Mouse (Mus musculus): Measurements from ENCODE around the gene Nek1. TPM values are rescaled to one million over a fixed set of nuclear protein-coding genes. Genes with fewer than 3 reads are reported as not detected.
"Not testable (repeated sequence)": the region's sequence is repeated elsewhere in the genome, so short reads cannot be mapped to it uniquely, and the experiment has no call there.

Nek1 gene
- polyA plus RNA-seq, 3 experiments from 2014 or later: 5.5 to 7.3 (median 5.7) TPM

GRCm38 (mm10) chr8:60984260-60985010 lies 8.6 kb upstream of the Nek1 start:
- not testable (repeated sequence) for ATAC-seq

DNA sequence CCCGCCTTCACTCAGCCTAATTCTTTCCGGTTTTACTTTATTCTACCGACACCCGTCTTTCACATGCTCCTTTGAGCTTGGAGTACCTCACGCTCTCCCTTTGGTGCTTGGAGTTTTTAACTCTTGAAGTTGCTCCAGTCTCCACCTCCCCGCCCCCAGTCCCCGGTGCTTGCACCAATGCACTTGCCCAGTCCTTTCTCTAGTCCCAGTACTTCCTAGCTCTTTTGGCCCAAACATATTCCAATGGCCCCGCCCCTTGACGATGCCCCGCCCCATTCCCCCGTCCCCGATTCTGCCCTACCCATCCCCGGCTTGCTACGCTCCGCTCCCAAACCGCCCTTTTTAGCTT lies 460 bp upstream of the Nek1 start:
- ATAC-seq: peak; percentile 51

DNA sequence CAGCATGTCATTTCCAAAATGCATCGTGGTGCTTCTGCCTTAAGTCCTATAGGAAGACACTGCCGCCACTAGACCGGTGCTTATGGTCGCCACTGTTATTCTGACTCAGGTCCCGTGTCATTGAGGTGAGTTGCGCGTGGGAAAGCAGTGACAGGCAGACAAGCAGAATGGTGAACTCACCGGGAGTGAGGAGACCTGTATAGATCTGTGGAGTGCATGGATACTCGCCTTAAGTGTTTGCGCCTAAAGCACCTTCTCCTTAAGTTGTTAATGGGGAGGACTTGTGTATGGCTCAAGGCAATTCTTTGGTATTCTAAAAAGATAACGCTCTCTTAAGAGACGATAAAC lies 618 bp downstream of the Nek1 start:
- peak; percentile 32 for ATAC-seq

DNA sequence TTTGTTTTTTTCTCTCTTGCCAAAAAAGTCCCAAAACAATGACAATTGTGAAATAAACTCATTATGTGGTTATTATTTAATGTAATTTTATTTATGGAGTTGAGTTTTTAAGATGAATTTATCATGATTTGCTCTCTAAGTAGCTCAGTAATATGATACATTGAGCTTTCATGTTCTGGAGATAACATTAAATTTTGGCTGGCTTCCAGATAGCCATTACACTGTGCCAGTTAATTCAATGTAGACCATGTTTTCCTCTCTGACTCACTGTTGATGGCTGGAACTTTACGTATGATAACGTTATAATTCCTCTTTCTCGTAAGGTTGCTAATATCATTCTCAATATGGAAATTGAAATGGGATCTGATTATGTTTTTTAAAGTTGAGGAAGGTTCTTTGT lies 3.5 kb downstream of the Nek1 start:
- no peak for ATAC-seq

DNA sequence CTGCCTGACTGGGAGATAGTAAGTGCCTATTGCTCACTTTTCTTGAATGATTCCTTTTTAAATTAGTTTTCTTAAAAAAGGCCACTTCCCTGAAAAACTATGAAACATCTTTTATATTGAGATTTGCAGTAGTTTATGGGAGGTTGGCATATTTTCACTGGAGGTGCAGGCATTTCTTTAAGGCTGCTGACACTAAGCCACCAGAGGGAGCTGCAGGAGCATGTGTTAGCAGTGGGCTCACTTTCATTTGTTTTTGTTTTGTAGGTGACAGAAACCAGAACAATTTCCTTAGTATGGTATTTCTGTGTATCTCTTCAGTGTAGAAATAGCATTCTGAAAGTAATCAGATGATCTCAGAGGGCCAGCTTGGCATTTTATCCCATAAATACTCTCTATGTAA lies 49.0 kb downstream of the Nek1 start:
- peak; percentile 77 for ATAC-seq

- ATAC-seq: no peak
Observed at GRCm38 (mm10) chr8:61043874-61044273, 50.9 kb downstream of the Nek1 start.

DNA sequence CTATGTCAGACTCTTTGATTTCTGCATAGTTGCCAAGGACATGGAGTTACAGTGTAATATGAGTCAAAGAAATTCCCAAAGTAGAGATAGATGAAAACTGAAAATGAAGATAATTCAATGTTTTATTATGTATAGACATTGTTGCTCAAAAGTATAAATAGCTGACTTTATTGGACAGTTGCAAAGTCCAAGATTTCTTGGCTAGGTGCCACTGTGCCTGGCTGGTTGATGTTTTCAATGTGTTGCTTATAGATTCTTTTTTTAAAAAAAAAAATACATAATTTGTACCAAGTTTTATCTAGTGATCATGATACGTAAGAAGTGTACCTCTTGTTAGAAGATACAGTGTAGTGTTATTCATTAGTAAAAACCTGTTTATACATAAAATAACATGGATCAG lies 53.8 kb downstream of the Nek1 start:
- no peak for ATAC-seq

DNA sequence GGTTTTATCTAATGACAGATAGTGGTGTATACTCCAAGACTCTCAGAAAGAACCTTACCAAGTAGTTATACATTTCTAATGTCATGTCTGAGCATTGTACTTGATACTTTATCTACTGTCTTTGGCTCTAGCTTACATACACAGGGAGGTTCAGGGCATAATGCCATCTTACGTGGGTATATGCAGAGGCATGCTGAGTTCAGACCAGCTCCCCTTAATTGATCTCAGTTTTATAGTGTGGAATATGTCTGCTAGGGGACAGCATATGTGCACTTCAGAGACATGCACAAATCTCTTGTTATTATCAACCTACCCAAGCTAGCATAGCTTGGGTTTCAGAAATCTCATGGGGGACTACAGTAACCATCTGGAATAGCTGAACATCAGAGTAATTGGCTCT lies 60.0 kb downstream of the Nek1 start:
- ATAC-seq: no peak

GRCm38 (mm10) chr8:61054313-61054712 lies 61.3 kb downstream of the Nek1 start:
- no peak for ATAC-seq

- ATAC-seq: no peak
Observed at GRCm38 (mm10) chr8:61056997-61057396, 64.0 kb downstream of the Nek1 start.

GRCm38 (mm10) chr8:61059143-61059542 lies 66.1 kb downstream of the Nek1 start:
- ATAC-seq: no peak

- no peak for ATAC-seq
Observed at GRCm38 (mm10) chr8:61060412-61060811, 67.4 kb downstream of the Nek1 start.

DNA sequence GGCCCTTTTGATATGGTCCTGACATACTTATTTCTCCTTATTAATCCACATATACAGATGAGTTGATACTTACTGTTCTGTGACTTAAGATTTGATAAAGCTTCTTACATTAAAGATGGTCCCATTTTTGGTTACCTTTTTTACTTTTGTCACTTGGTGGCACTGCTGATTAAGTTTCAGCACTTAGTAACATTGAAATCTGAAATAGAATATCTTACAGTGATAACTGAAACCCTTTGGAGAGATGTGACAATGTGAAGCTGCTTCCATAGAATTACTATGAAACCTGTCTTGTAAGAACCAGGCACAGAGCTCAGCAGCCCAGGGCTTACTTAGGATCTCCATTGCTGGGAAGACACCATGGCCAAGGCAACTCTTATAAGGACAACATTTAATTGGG lies 82.1 kb downstream of the Nek1 start:
- no peak for ATAC-seq

DNA sequence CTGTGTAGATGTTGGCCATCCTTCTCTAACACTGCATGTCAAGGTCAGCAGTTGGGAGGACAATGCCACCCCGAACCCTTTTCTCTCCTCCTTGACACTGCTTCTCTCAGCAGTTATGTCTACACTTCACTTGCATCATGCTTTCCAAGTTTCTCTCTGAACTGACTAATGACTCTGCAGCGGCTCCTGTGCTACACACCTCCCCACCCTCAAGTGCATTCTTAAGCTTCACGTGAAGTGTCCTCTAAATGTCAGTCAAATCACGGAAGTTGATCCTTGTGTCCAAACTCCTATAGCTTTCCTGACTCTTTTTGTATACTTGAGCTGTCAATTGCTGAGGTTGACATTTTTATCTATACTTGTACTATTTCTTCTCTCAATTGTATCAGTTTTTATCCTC lies 117.5 kb downstream of the Nek1 start:
- ATAC-seq: no peak

DNA sequence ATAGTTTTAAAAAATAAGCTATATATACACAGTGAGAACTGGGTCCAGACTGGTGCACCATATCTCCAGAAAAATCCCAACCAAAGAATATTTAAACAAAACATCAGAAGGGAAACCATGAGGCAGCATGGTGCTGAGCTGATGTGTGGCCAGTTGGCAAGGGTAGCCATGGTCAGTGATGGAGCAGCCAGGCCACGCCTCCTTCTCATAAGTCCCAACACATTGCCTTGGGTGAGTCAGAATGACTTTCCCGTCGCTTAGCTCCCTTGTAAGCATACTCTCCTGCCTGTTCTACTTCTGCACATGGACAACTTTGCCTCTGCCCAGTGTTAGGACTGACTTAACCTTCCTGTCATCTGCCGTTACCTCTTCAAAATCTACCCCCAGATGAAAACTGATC lies 118.9 kb downstream of the Nek1 start:
- no peak for ATAC-seq

DNA sequence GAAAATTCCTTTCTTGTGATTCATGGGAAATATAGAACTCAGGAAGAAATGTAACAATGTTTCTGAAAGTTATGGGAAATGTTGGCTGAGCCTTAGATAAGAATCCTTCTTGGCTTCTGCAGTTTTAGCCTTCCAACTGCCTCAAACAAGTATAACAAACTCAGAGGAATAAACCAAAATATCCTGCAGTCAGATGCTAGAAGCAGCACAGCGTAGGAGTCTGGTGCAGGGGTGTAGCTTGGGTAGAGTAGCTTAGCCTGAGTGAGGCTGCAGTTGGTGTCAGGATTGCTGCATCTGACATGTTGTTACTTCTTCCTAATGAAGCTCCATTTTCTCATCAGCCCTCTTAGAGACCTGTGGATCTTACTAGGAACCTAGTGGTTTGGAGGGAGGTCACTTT lies 128.6 kb downstream of the Nek1 start:
- no peak for ATAC-seq

GRCm38 (mm10) chr8:61127299-61127861 lies 134.4 kb downstream of the Nek1 start:
- ATAC-seq: no peak

DNA sequence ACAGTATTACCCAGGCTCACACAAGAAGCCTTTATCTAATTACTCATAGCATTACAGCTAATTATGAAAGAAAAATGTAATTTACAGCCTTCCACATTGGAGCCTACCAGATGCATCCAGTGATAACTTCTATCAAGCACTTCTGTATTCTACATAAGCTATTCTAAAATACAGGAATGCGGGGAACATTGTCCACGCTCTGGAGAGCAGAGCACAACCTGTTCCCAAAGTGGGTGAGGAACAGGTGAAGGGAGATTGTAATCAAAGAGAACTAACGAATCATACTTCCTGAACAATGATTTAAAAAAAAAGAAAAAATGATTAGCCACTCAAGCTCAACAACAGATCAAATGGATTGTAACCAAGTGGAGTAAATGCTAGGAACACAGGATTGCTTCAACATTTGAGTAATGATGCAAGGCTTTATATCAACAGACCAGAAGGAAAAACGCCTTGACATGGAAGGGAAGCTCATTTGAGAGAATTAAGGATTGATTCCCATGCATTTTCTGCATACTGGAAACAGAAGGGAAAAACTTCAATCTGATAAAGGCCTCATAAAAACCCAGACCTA lies 139.7 kb downstream of the Nek1 start:
- ATAC-seq: no peak

DNA sequence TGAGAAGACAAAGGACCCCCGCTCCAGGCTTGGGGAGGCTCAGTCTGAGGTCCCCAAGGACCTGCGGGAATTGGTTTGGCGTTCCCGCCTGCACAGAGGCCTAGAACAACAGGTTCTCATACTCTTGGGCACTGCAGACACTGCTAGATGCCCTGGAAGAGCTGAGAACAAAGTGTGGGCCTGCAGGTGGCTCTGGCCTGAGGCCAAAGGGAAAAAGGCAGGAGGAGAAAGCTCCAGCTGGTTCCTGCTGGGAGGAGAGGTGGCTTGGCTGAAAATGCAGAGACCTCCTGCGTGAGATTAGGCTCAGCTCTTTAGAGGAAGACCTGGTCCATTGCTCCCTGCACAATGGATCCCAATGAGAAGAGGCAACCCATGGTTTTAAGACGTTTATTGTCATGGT lies 148.9 kb downstream of the Nek1 start:
- ATAC-seq: no peak

GRCm38 (mm10) chr8:61142302-61142701 lies 149.3 kb downstream of the Nek1 start:
- no peak for ATAC-seq

- ATAC-seq: no peak
Observed at GRCm38 (mm10) chr8:61142845-61143244, 149.8 kb downstream of the Nek1 start.

- no peak for ATAC-seq
Observed at GRCm38 (mm10) chr8:61148728-61149127, 155.7 kb downstream of the Nek1 start.

DNA sequence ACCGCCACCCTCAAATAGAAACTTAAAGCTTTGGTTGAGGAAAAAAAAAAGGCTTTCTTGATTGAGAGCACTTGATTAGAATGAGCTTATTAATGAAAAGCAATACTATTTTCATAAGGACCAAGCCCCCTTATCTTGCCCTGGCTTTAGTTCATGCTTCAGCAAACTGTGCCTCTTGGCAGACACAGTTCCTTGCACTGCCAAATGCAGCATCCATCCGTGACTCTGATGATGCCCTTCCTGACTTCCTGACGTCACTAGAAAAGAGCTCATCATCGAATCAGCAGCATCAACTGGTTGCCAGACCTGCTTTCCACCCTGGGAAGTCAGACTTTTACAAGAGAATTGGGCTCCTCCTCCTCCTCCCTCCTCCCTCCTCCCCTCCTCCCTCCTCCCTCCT lies 157.6 kb downstream of the Nek1 start:
- no peak for ATAC-seq

DNA sequence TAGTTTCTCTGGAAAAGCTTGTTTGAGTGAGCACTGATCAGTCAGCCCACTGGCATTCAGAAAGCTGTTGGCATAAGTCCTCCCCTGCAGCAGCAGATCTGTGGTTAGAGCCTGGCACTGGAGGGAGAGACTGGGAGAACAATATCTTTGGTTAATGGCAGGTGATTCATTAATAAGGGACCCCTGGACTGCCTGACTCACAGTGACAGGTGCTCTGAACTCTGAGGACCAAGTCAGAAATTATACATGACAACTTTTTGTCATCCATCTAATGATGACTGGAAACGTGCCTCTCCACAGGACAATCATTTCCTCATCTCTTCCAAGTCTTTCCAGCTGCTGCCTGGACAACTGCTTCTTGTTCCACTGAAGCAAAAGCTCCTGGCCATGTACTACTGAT lies 163.4 kb downstream of the Nek1 start:
- ATAC-seq: no peak

DNA sequence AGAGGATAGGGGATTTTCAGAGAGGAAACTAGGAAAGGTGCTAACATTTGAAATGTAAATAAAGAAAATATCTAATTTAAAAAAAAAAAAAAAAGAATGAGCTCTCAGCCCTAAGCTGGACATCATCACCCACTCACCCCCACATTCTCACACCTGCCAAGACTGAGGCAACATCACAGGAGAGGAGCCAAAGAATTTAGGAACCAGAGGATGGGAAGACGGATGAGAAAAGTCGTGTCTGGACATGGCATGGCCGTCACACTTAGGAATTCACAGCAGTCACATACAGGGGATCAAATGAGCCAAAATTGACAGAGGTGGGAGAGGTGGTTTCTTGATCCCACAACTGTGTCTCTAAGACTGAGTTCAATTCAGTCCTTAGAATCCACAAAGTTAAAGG lies 165.5 kb downstream of the Nek1 start:
- ATAC-seq: no peak
